In the genomic region with DNA sequence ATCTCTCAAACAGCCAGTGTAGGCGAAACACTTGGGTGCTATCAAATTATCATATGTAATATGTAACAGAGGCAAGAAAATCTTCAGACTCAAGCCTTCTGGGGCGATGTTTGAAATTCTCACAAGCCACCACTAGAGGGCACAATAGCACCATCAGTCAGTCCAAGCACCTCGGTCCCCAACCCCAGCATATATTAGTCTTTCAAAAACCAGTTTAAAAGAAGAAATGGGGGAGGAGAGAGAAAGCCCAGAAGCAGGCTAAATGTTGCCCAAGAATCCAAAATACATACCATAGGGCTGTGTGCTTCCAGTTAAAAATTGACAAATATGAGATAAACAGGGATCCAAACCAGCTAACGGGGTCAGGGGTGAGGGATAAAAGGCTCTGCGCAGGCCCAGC, we compare ENCODE assay signal across 9 mouse cellular contexts. TPM values are rescaled to one million over a fixed set of nuclear protein-coding genes. Genes with fewer than 3 reads are reported as not detected.
DNase-seq lines count a peak whose midpoint lies in the region; ATAC-seq and TF ChIP-seq lines count a peak whose summit lies in the region.
"Had no signal": no experiment of that assay in that cellular context is flagged by ENCODE, and none has a peak within 500 bp of the region (broad histone marks: within the 10 kb centered on the region; RNA-seq: fewer than 3 reads in every experiment).

No protein-coding gene starts in this region.

- WGBS in neural tube, embryonic 15.5 days: 37% methylated on average over 5 of the region's 5 CpGs
- 38% methylated on average over 5 of the region's 5 CpGs for WGBS in neural tube, embryonic 11.5 days

- intact Hi-C loops in left cerebral cortex, postnatal 25 days (cut with DNase I): loop anchor here (1.0 to 10.0 kb wide), 5 partner anchors 137 to 832 kb away; no protein-coding TSS in a partner anchor

- H3K27ac ChIP-seq in neural tube, embryonic 15.5 days (replicated peaks): no peak overlapping the region
- H3K27ac ChIP-seq in bone marrow macrophage, adult 2 months (ENCODE audit: insufficient read depth, low read depth, low read length): no peak overlapping the region
- H3K27ac ChIP-seq in neural tube, embryonic 11.5 days (ENCODE audit: low read depth, low read length): no peak overlapping the region

- no peaks in the 10 kb centered on the region for H3K27me3 ChIP-seq in neural tube, embryonic 15.5 days (replicated peaks)
- H3K27me3 ChIP-seq in neural tube, embryonic 11.5 days (ENCODE audit: control insufficient read depth, insufficient read depth, low read length): no peaks in the 10 kb centered on the region
- H3K27me3 ChIP-seq: heart, embryonic 15.5 days had no signal

- H3K9me3 ChIP-seq in neural tube, embryonic 15.5 days (replicated peaks): no peaks in the 10 kb centered on the region
- no peaks in the 10 kb centered on the region for H3K9me3 ChIP-seq in neural tube, embryonic 11.5 days (ENCODE audit: control insufficient read depth, low read length)
- H3K9me3 ChIP-seq: heart, embryonic 15.5 days had no signal

- peak; percentile 63 for DNase-seq in neural tube, embryonic 10.5 days (ENCODE audit: extremely low spot score, low spot score)
- DNase-seq in left cerebral cortex, postnatal 25 days (ENCODE audit: low spot score in 2 of 2): peak; percentile 82 to 92
- DNase-seq in neural tube, embryonic 11.5 days (ENCODE audit: low spot score): peak; percentile 71
- DNase-seq in thymus, postnatal 0 days (ENCODE audit: low spot score): peak; percentile 82

- peak; percentile 65 for TF ChIP-seq CTCF in bone marrow macrophage, adult 2 months (IDR thresholded peaks at IDR 0.05; ENCODE audit: low read depth, low read length)

- peaks cover 27% of the 10 kb centered on the region for H3K4me1 ChIP-seq in neural tube, embryonic 15.5 days
- peaks cover 17% of the 10 kb centered on the region for H3K4me1 ChIP-seq in bone marrow macrophage, adult 2 months (ENCODE audit: control insufficient read depth, insufficient read depth, low read length)
- no peaks in the 10 kb centered on the region for H3K4me1 ChIP-seq in neural tube, embryonic 11.5 days (ENCODE audit: control insufficient read depth, insufficient read depth, low read length)

- no peak for ATAC-seq in neural tube, embryonic 15.5 days (ENCODE audit: low FRiP score)
- ATAC-seq in erythroid progenitor cell, adult 5-6 weeks (replicated peaks; ENCODE audit: low FRiP score, poor library complexity, severe bottlenecking): 0 out of 2 replicates have a peak, but pooled peaks have one; percentile 37
- ATAC-seq in hematopoietic stem cell, adult 5-6 weeks (replicated peaks in 1 of 2; ENCODE audit: insufficient read depth in 1 of 2, low FRiP score in 2 of 2, low TSS enrichment in 1 of 2, low read depth in 1 of 2, poor library complexity in 2 of 2, severe bottlenecking in 2 of 2): peak; percentile 38 to 46; a peak in 1 of 4 replicates
- no peak for ATAC-seq in neural tube, embryonic 11.5 days (ENCODE audit: insufficient read depth, low FRiP score, low TSS enrichment)

- H3K4me2 ChIP-seq in neural tube, embryonic 15.5 days: no peak overlapping the region
- H3K4me2 ChIP-seq in neural tube, embryonic 11.5 days (ENCODE audit: low read depth): no peak overlapping the region
- H3K4me2 ChIP-seq: heart, embryonic 15.5 days had no signal

- TF ChIP-seq POLR2A in bone marrow macrophage, adult 2 months (IDR thresholded peaks at IDR 0.05; ENCODE audit: borderline replicate concordance, low read depth, low read length): no peak

- H3K4me3 ChIP-seq in neural tube, embryonic 15.5 days (replicated peaks): no peak overlapping the region
- H3K4me3 ChIP-seq in bone marrow macrophage, adult 2 months (ENCODE audit: insufficient read depth, low read length): no peak overlapping the region
- H3K4me3 ChIP-seq in neural tube, embryonic 11.5 days (ENCODE audit: low read depth, low read length): no peak overlapping the region
- H3K4me3 ChIP-seq: heart, embryonic 15.5 days had no signal

- H3K9ac ChIP-seq in neural tube, embryonic 15.5 days (replicated peaks): no peak overlapping the region
- H3K9ac ChIP-seq in neural tube, embryonic 11.5 days (ENCODE audit: low read length): no peak overlapping the region
- H3K9ac ChIP-seq: heart, embryonic 15.5 days had no signal

- no peaks in the 10 kb centered on the region for H3K36me3 ChIP-seq in neural tube, embryonic 15.5 days
- no peaks in the 10 kb centered on the region for H3K36me3 ChIP-seq in neural tube, embryonic 11.5 days (ENCODE audit: control insufficient read depth, insufficient read depth, low read length)
- H3K36me3 ChIP-seq: heart, embryonic 15.5 days had no signal

RNA-seq across cellular contexts. Expression of a gene that starts 3.4 kb away (rescaled TPM):
- not detected in 2 replicates for polyA plus RNA-seq in neural tube, embryonic 15.5 days (2015; fragmentation: Nextera tagmentation; extraction: Ambion mirVana)
- polyA plus RNA-seq in bone marrow macrophage, adult 2 months (2012; ENCODE audit: insufficient read depth, insufficient read length, missing spikeins): not detected in 2 replicates
- not detected in 2 replicates for total RNA-seq in erythroid progenitor cell, adult 5-6 weeks (2015; ENCODE audit: low replicate concordance)
- total RNA-seq in erythroid progenitor cell, adult 5-6 weeks (2017; ENCODE audit: low replicate concordance): not detected in 2 replicates
- not detected in 2 replicates for total RNA-seq in hematopoietic stem cell, adult 5-6 weeks (2017)
- total RNA-seq in left cerebral cortex, postnatal 25 days (2021): not detected
- not detected in 2 replicates for polyA plus RNA-seq in neural tube, embryonic 11.5 days (2014; fragmentation: Nextera tagmentation; extraction: Ambion mirVana)
- polyA plus RNA-seq in thymus, postnatal 0 days (2015; fragmentation: Nextera tagmentation; extraction: Ambion mirVana): not detected in 2 replicates
- polyA plus RNA-seq: heart, embryonic 15.5 days had no signal

RNA-seq across cellular contexts. Expression of a gene that starts 4.8 kb away (rescaled TPM):
- polyA plus RNA-seq in neural tube, embryonic 15.5 days (2015; fragmentation: Nextera tagmentation; extraction: Ambion mirVana): 215 and 233 TPM in 2 replicates
- polyA plus RNA-seq in bone marrow macrophage, adult 2 months (2012; ENCODE audit: insufficient read depth, insufficient read length, missing spikeins): 261 and 292 TPM in 2 replicates
- total RNA-seq in erythroid progenitor cell, adult 5-6 weeks (2015; ENCODE audit: low replicate concordance): 72.9 and 80.7 TPM in 2 replicates
- 123 and 127 TPM in 2 replicates for total RNA-seq in erythroid progenitor cell, adult 5-6 weeks (2017; ENCODE audit: low replicate concordance)
- 196 and 243 TPM in 2 replicates for total RNA-seq in hematopoietic stem cell, adult 5-6 weeks (2017)
- total RNA-seq in left cerebral cortex, postnatal 25 days (2021): 1,000 to 10,000 TPM; 1,850 to 1,886 TPM
- polyA plus RNA-seq in neural tube, embryonic 11.5 days (2014; fragmentation: Nextera tagmentation; extraction: Ambion mirVana): 132 and 134 TPM in 2 replicates
- 111 and 119 TPM in 2 replicates for polyA plus RNA-seq in thymus, postnatal 0 days (2015; fragmentation: Nextera tagmentation; extraction: Ambion mirVana)

RNA-seq across cellular contexts. Expression of a gene that starts 5.0 kb away (rescaled TPM):
- polyA plus RNA-seq in neural tube, embryonic 15.5 days (2015; fragmentation: Nextera tagmentation; extraction: Ambion mirVana): 1.5 and 1.6 TPM in 2 replicates
- 0.35 and 0.60 TPM in 2 replicates for polyA plus RNA-seq in bone marrow macrophage, adult 2 months (2012; ENCODE audit: insufficient read depth, insufficient read length, missing spikeins)
- total RNA-seq in erythroid progenitor cell, adult 5-6 weeks (2015; ENCODE audit: low replicate concordance): 0.72 TPM in 1 of 2 replicates, not detected in the other
- total RNA-seq in erythroid progenitor cell, adult 5-6 weeks (2017; ENCODE audit: low replicate concordance): 0.61 and 1.9 TPM in 2 replicates
- 0.13 and 0.20 TPM in 2 replicates for total RNA-seq in hematopoietic stem cell, adult 5-6 weeks (2017)
- total RNA-seq in left cerebral cortex, postnatal 25 days (2021): 1 to 10 TPM; 2.9 to 4.0 TPM
- polyA plus RNA-seq in neural tube, embryonic 11.5 days (2014; fragmentation: Nextera tagmentation; extraction: Ambion mirVana): 0.49 and 0.57 TPM in 2 replicates
- polyA plus RNA-seq in thymus, postnatal 0 days (2015; fragmentation: Nextera tagmentation; extraction: Ambion mirVana): 0.77 and 1.3 TPM in 2 replicates

RNA-seq across cellular contexts. Expression of a gene that starts 20.8 kb away (rescaled TPM):
- 0.33 and 0.44 TPM in 2 replicates for polyA plus RNA-seq in neural tube, embryonic 15.5 days (2015; fragmentation: Nextera tagmentation; extraction: Ambion mirVana)
- polyA plus RNA-seq in bone marrow macrophage, adult 2 months (2012; ENCODE audit: insufficient read depth, insufficient read length, missing spikeins): not detected in 2 replicates
- not detected in 2 replicates for total RNA-seq in erythroid progenitor cell, adult 5-6 weeks (2015; ENCODE audit: low replicate concordance)
- total RNA-seq in erythroid progenitor cell, adult 5-6 weeks (2017; ENCODE audit: low replicate concordance): 0.13 TPM in 1 of 2 replicates, not detected in the other
- total RNA-seq in hematopoietic stem cell, adult 5-6 weeks (2017): not detected in 2 replicates
- total RNA-seq in left cerebral cortex, postnatal 25 days (2021): not detected
- 0.12 and 0.55 TPM in 2 replicates for polyA plus RNA-seq in neural tube, embryonic 11.5 days (2014; fragmentation: Nextera tagmentation; extraction: Ambion mirVana)
- 0.14 and 0.27 TPM in 2 replicates for polyA plus RNA-seq in thymus, postnatal 0 days (2015; fragmentation: Nextera tagmentation; extraction: Ambion mirVana)

RNA-seq across cellular contexts. Expression of a gene that starts 51.0 kb away (rescaled TPM):
- 0.14 and 0.18 TPM in 2 replicates for polyA plus RNA-seq in neural tube, embryonic 15.5 days (2015; fragmentation: Nextera tagmentation; extraction: Ambion mirVana)
- polyA plus RNA-seq in bone marrow macrophage, adult 2 months (2012; ENCODE audit: insufficient read depth, insufficient read length, missing spikeins): 0.36 and 0.49 TPM in 2 replicates
- not detected in 2 replicates for total RNA-seq in erythroid progenitor cell, adult 5-6 weeks (2015; ENCODE audit: low replicate concordance)
- total RNA-seq in erythroid progenitor cell, adult 5-6 weeks (2017; ENCODE audit: low replicate concordance): not detected in 2 replicates
- not detected in 2 replicates for total RNA-seq in hematopoietic stem cell, adult 5-6 weeks (2017)
- total RNA-seq in left cerebral cortex, postnatal 25 days (2021): 1 to 10 TPM; 1.2 to 1.6 TPM
- not detected in 2 replicates for polyA plus RNA-seq in neural tube, embryonic 11.5 days (2014; fragmentation: Nextera tagmentation; extraction: Ambion mirVana)
- polyA plus RNA-seq in thymus, postnatal 0 days (2015; fragmentation: Nextera tagmentation; extraction: Ambion mirVana): 0.50 and 0.82 TPM in 2 replicates
- polyA plus RNA-seq: heart, embryonic 15.5 days had no signal

Comparison
In these comparisons a context has a peak if more than half of its experiments do, and no peak if none do; other contexts are left out.
1. ATAC-seq: peak in erythroid progenitor cell, adult 5-6 weeks (single experiment) and hematopoietic stem cell, adult 5-6 weeks (2 of 2); none in neural tube, embryonic 15.5 days (single experiment) and neural tube, embryonic 11.5 days (single experiment).
2. Peak in every context shown above with its lines, with median percentiles within 50 percentile points of each other: DNase-seq.